Mouse (Mus musculus) heart, postnatal 0 days (tissue): ENCODE data around the gene Cdc42ep2.

Experiments
- CTCF ChIP-seq: IDR thresholded peaks from 2 replicates; pipeline ENCODE4 v1.5.1; 2016; ENCODE audit warnings: antibody characterized with exemption, control low read depth, low read depth
- EP300 ChIP-seq: IDR thresholded peaks from 2 replicates; pipeline ENCODE4 v1.6.1; 2016; ENCODE audit warnings: antibody characterized with exemption, low read depth

- no peak for TF ChIP-seq CTCF
- no peak for TF ChIP-seq EP300
These were observed 40.2 kb upstream of the Cdc42ep2 start for GRCm38 (mm10) chr19:5964804-5965203.
